Mouse (Mus musculus): ENCODE measurements around the gene Stpg1. TPM values are rescaled to one million over a fixed set of nuclear protein-coding genes. Genes with fewer than 3 reads are reported as not detected.
A peak's percentile ranks its signal among the peaks of the same experiment; 100 is the strongest.

Gene Stpg1
- polyA plus RNA-seq, 1 experiment from 2014 or later = not detected

- TF ChIP-seq EP300 (IDR thresholded peaks at IDR 0.05; ENCODE audit: low read depth) (no peak), CTCF (IDR thresholded peaks at IDR 0.05; ENCODE audit: low read depth) (no peak)
- 28% methylated on average over 7 of the region's 7 CpGs for WGBS (ENCODE audit: insufficient replicate concordance)
- Histone ChIP-seq H3K27ac (ENCODE audit: low read depth) (no peak overlapping the region), H3K27me3 (ENCODE audit: insufficient read depth, low read length) (no peaks in the 10 kb centered on the region), H3K4me3 (ENCODE audit: low read depth, low read length) (no peak overlapping the region), H3K4me1 (ENCODE audit: insufficient read depth) (0 out of 2 replicates have a peak, but pooled peaks cover 8% of the 10 kb centered on the region), H3K36me3 (replicated peaks; ENCODE audit: insufficient read depth, low read length) (no peaks in the 10 kb centered on the region), H3K4me2 (ENCODE audit: low read depth, low read length) (no peak overlapping the region), H3K9ac (replicated peaks) (no peak overlapping the region), H3K9me3 (ENCODE audit: low read length) (no peaks in the 10 kb centered on the region)
- DNase-seq (no peak), ATAC-seq (no peak)
Measured at GRCm38 (mm10) chr4:135548108-135548507, 53.5 kb downstream of the Stpg1 start.

- Histone ChIP-seq H3K36me3 (replicated peaks; ENCODE audit: insufficient read depth, low read length) (no peaks in the 10 kb centered on the region), H3K4me3 (ENCODE audit: low read depth, low read length) (no peak overlapping the region), H3K4me2 (ENCODE audit: low read depth, low read length) (no peak overlapping the region), H3K9ac (replicated peaks) (no peak overlapping the region), H3K27me3 (ENCODE audit: insufficient read depth, low read length) (no peaks in the 10 kb centered on the region), H3K9me3 (ENCODE audit: low read length) (no peaks in the 10 kb centered on the region), H3K4me1 (ENCODE audit: insufficient read depth) (0 out of 2 replicates have a peak, but pooled peaks cover 8% of the 10 kb centered on the region), H3K27ac (ENCODE audit: low read depth) (no peak overlapping the region)
- no peak for ATAC-seq
- 42% methylated on average over 9 of the region's 9 CpGs for WGBS (ENCODE audit: insufficient replicate concordance)
- TF ChIP-seq EP300 (IDR thresholded peaks at IDR 0.05; ENCODE audit: low read depth) = no peak
- no peak for DNase-seq
Measured at GRCm38 (mm10) chr4:135548521-135549077, 54.0 kb downstream of the Stpg1 start.

DNA sequence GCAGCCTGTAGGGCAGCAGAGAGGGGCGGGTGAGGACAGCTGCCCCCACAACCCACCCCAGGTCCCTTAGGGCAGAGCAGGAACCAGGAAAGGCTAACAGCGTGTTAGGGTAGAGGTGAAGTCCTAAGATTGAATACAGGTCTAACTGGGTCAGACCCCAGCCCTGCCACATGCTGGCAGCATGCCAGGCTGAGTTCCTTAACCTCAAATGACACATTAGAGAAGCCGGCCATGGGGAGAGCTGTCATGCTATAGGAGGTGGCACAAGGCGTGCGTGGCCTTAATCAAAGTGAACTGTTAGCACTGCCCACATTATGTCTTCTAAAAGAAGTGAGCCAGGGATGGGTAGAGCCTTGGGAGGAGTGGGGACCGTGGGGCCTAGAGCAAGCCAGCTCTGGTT is 54.7 kb downstream of the Stpg1 start:
- Histone ChIP-seq H3K4me1 (ENCODE audit: insufficient read depth) (0 out of 2 replicates have a peak, but pooled peaks cover 8% of the 10 kb centered on the region), H3K9ac (replicated peaks) (no peak overlapping the region), H3K9me3 (ENCODE audit: low read length) (no peaks in the 10 kb centered on the region), H3K4me3 (ENCODE audit: low read depth, low read length) (no peak overlapping the region), H3K27me3 (ENCODE audit: insufficient read depth, low read length) (no peaks in the 10 kb centered on the region), H3K4me2 (ENCODE audit: low read depth, low read length) (no peak overlapping the region), H3K27ac (ENCODE audit: low read depth) (no peak overlapping the region), H3K36me3 (replicated peaks; ENCODE audit: insufficient read depth, low read length) (no peaks in the 10 kb centered on the region)
- no peak for TF ChIP-seq EP300 (IDR thresholded peaks at IDR 0.05; ENCODE audit: low read depth)
- no peak for TF ChIP-seq CTCF (IDR thresholded peaks at IDR 0.05; ENCODE audit: low read depth)
- DNase-seq = no peak
- ATAC-seq = no peak
- 70% methylated on average over 6 of the region's 6 CpGs for WGBS (ENCODE audit: insufficient replicate concordance)

DNA sequence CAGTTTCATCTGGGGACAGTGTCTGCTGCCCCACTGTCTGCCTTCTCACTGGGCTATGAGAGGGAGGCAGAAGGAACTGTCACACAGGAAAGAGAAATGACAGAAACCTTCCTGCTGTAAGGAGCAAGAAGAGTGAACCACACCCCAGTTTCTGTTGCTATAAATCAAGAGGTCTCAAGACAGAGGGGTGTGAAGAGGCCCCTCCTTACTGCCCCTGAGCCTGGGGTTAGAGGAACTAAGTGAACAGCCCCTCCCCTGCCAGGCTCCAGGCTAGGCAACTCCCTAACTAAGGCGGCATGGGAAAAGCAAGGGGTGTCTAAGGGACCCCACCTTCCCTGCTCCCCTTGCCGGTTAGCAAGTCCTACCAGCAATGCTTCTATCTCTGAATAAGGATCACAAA is 69.2 kb downstream of the Stpg1 start:
- no peak overlapping the region for H3K27ac ChIP-seq (ENCODE audit: low read depth)
- no peak for ATAC-seq

DNA sequence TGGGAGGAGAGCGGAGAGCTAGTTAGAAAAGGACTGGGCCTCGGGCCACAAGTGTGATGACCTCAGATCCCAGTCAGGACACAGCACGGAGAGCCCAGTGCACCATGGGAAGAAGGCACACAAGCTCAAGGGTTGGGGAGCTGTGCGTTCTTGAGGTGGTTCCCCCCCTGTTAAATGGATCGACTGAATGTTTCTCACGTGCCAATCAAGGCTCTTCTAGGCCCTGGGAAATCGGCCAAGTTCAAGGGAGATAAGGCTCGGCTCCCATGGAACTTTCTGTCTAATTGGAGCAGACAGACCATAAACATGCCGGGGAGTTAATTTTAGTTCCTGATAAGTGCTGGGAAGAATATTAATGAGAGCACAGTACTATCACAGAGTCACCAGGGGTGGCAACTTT is 70.8 kb downstream of the Stpg1 start:
- H3K4me1 ChIP-seq (ENCODE audit: insufficient read depth) = peaks cover 13% of the 10 kb centered on the region
- whole genome bisulfite sequencing (ENCODE audit: insufficient replicate concordance) = 49% methylated on average over 9 of the region's 9 CpGs
- H3K9me3 ChIP-seq (ENCODE audit: low read length) = no peaks in the 10 kb centered on the region
- no peaks in the 10 kb centered on the region for H3K36me3 ChIP-seq (replicated peaks; ENCODE audit: insufficient read depth, low read length)
- no peak overlapping the region for H3K27ac ChIP-seq (ENCODE audit: low read depth)
- H3K4me2 ChIP-seq (ENCODE audit: low read depth, low read length) = no peak overlapping the region
- DNase-seq = no peak
- H3K27me3 ChIP-seq (ENCODE audit: insufficient read depth, low read length) = peaks cover 28% of the 10 kb centered on the region
- no peak for TF ChIP-seq EP300 (IDR thresholded peaks at IDR 0.05; ENCODE audit: low read depth)
- no peak for TF ChIP-seq CTCF (IDR thresholded peaks at IDR 0.05; ENCODE audit: low read depth)
- H3K4me3 ChIP-seq (ENCODE audit: low read depth, low read length) = no peak overlapping the region
- ATAC-seq = peak; percentile 43; the same call in 1 of the 2 replicates
- H3K9ac ChIP-seq (replicated peaks) = no peak overlapping the region

More for the DNA sequence above, 69.2 kb downstream of the Stpg1 start:
- no peak overlapping the region for H3K4me3 ChIP-seq (ENCODE audit: low read depth, low read length)
- H3K4me2 ChIP-seq (ENCODE audit: low read depth, low read length) = no peak overlapping the region
- WGBS (ENCODE audit: insufficient replicate concordance) = 28% methylated on average over 2 of the region's 2 CpGs
- DNase-seq = no peak
- no peak overlapping the region for H3K9ac ChIP-seq (replicated peaks)
- no peak for TF ChIP-seq CTCF (IDR thresholded peaks at IDR 0.05; ENCODE audit: low read depth)
- H3K9me3 ChIP-seq (ENCODE audit: low read length) = no peaks in the 10 kb centered on the region
- no peaks in the 10 kb centered on the region for H3K36me3 ChIP-seq (replicated peaks; ENCODE audit: insufficient read depth, low read length)
- H3K4me1 ChIP-seq (ENCODE audit: insufficient read depth) = no peaks in the 10 kb centered on the region
- H3K27me3 ChIP-seq (ENCODE audit: insufficient read depth, low read length) = peaks cover 14% of the 10 kb centered on the region

DNA sequence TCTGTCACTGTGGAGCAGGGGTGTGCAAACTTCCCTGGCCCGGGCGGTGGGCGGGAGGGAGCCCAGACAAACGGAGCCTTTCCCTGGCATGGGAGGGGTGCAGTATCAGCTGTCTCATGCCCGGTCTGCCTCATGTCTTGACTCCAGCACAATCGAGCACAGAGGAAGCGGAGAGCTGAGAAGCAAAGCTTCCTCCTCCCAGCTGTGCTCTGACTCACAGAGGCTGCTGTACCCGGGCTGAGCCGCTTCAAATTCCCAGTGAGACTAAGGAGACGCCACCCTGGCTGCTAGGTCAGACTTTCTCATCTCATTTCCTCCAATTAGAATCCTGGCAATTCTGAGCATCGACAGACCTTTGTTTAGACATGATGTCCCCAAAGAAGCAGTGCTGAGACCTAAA is 72.5 kb downstream of the Stpg1 start:
- WGBS (ENCODE audit: insufficient replicate concordance) = 32% methylated on average over 11 of the region's 11 CpGs
- H3K9ac ChIP-seq (replicated peaks) = no peak overlapping the region
- no peaks in the 10 kb centered on the region for H3K9me3 ChIP-seq (ENCODE audit: low read length)
- peaks cover 14% of the 10 kb centered on the region for H3K4me1 ChIP-seq (ENCODE audit: insufficient read depth)
- H3K36me3 ChIP-seq (replicated peaks; ENCODE audit: insufficient read depth, low read length) = no peaks in the 10 kb centered on the region
- H3K4me3 ChIP-seq (ENCODE audit: low read depth, low read length) = no peak overlapping the region
- H3K4me2 ChIP-seq (ENCODE audit: low read depth, low read length) = no peak overlapping the region
- no peak for TF ChIP-seq EP300 (IDR thresholded peaks at IDR 0.05; ENCODE audit: low read depth)
- no peak for TF ChIP-seq CTCF (IDR thresholded peaks at IDR 0.05; ENCODE audit: low read depth)
- 0 out of 2 replicates have a peak overlapping the region, but pooled peaks have one; percentile 8 for H3K27ac ChIP-seq (ENCODE audit: low read depth)
- peaks cover 43% of the 10 kb centered on the region for H3K27me3 ChIP-seq (ENCODE audit: insufficient read depth, low read length)
- DNase-seq = no peak
- ATAC-seq = no peak

- Histone ChIP-seq H3K9ac (replicated peaks) (no peak overlapping the region), H3K4me3 (ENCODE audit: low read depth, low read length) (no peak overlapping the region), H3K4me2 (ENCODE audit: low read depth, low read length) (no peak overlapping the region), H3K36me3 (replicated peaks; ENCODE audit: insufficient read depth, low read length) (no peaks in the 10 kb centered on the region), H3K9me3 (ENCODE audit: low read length) (no peaks in the 10 kb centered on the region), H3K4me1 (ENCODE audit: insufficient read depth) (peaks cover 14% of the 10 kb centered on the region), H3K27me3 (ENCODE audit: insufficient read depth, low read length) (peaks cover 47% of the 10 kb centered on the region), H3K27ac (ENCODE audit: low read depth) (no peak overlapping the region)
- DNase-seq (no peak), ATAC-seq (no peak)
- WGBS (ENCODE audit: insufficient replicate concordance) = 50% methylated on average over 8 of the region's 8 CpGs
- TF ChIP-seq EP300 (IDR thresholded peaks at IDR 0.05; ENCODE audit: low read depth) (no peak), CTCF (IDR thresholded peaks at IDR 0.05; ENCODE audit: low read depth) (no peak)
Measured at GRCm38 (mm10) chr4:135567484-135567883, 72.9 kb downstream of the Stpg1 start.
